Mouse (Mus musculus) B cell, adult 67 days (primary cell): Measurements from ENCODE around the gene Kcnq2. TPM values are rescaled to one million over a fixed set of nuclear protein-coding genes. Genes with fewer than 3 reads are reported as not detected.

ENCODE experiments used
- total RNA-seq, 2 experiments: library from RNA; stranded (reverse); gene quantifications; 4 replicates each; pipeline ENCODE4 v1.2.4; 2023

Kcnq2 gene
- not detected for total RNA-seq

DNA sequence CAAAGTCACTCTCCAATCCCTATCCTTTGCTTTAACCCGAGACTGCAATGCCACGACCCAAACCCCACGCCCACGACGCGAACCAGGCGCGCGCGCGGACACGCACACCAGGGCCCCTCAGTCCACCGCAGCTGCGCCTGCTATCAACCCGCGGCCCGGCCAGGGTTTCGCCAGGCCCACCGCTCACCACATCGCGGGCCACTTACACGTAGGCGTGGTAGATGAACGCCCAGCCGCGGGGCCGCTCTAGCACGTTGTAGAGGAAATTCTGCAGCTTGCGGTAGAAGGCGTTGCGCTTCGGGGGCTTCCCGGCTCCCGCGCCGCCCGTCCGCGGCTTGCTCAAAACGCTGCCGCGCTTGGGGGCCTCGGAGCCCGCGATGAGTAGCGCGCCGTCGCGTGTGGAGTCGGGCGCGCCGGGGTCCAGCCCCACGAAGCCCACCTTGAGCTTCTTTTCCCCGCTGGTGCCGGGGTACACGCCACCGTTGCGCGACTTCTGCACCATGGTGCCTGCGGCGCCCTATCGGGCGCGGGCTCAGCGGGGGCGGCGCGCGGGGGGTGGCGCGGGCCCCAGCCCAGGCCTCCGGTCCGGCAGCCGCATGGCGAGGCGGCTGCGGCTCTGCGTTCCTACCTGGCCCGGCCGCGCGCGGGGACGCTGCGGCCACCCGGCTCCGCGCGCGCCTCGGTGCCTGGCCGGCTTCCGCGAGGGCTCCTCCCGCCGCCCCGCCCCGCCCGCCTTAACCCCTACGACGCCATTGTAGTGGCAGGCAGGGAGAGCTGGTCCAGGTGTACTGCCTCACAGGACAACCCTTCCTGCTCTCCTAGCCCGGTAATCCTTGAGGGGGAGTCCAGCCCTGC lies at the start of gene Kcnq2:
Gene Kcnq2, minus strand, starts transcription at position 710 of the 855 bp plus-strand sequence.

GRCm38 (mm10) chr2:181156248-181157121 lies 21.4 kb upstream of the Kcnq2 start, which contains the start of gene Eef1a2:
Gene Eef1a2 (minus strand): TSS chr2:181157014.

DNA sequence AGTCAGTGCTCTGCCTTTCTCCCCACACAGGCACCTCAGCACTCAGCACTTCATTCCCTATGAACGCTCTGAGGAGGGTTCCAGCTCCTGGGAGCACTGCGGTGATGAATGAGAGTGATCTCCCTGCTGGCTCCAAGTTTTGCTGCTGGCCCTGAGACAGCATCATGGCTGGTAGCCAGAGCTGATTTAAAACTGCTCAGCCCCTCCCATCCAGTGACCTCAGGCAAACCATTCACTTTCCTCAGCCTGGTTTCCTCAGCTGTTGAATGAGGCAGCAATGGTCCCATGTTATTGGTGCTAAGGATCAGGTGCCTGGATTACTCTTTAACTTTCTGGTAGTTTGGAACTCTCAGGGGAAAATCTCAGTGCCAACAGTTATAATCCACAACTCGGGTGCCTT lies 91.7 kb downstream of the Kcnq2 start, which contains the start of gene Chrna4:
Gene Chrna4, minus strand, starts transcription at position 110 of the 400 bp plus-strand sequence.

Other genes with a start within 250 kb of the Kcnq2 start
- gene Ythdf1, start 214.4 kb downstream of the Kcnq2 start, total RNA-seq = 10 to 100 TPM; 79.9 to 95.6 TPM
- gene Birc7, start 206.3 kb downstream of the Kcnq2 start, total RNA-seq = not detected
- gene Nkain4, start 180.6 kb downstream of the Kcnq2 start, total RNA-seq = not detected
- gene Arfgap1, start 168.1 kb downstream of the Kcnq2 start, total RNA-seq = 10 to 100 TPM; 75.3 to 81.5 TPM
- gene Col20a1, start 148.8 kb downstream of the Kcnq2 start, total RNA-seq = 1 to 10 TPM; 1.0 to 1.4 TPM
- not detected for gene Chrna4, start 91.8 kb downstream of the Kcnq2 start, total RNA-seq
- not detected for gene Eef1a2, start 21.7 kb upstream of the Kcnq2 start, total RNA-seq
- 100 to 1,000 TPM; 177 to 221 TPM for gene Ppdpf, start 51.9 kb upstream of the Kcnq2 start, total RNA-seq
- under 1 TPM; 0.44 to 0.52 TPM for gene Ptk6, start 67.5 kb upstream of the Kcnq2 start, total RNA-seq
- gene Srms, start 77.9 kb upstream of the Kcnq2 start, total RNA-seq = 1 to 10 TPM; 3.5 to 5.3 TPM
- gene Fndc11, start 84.7 kb upstream of the Kcnq2 start, total RNA-seq = under 1 TPM; 0.65 to 0.78 TPM
- gene Helz2, start 106.7 kb upstream of the Kcnq2 start, total RNA-seq = 100 to 1,000 TPM; 341 to 430 TPM
- 10 to 100 TPM; 52.0 to 60.7 TPM for gene Gmeb2, start 152.7 kb upstream of the Kcnq2 start, total RNA-seq
- gene Stmn3, start 179.2 kb upstream of the Kcnq2 start, total RNA-seq = not detected
- 100 to 1,000 TPM; 109 to 136 TPM for gene Rtel1, start 184.4 kb upstream of the Kcnq2 start, total RNA-seq
- gene Zgpat, start 229.6 kb upstream of the Kcnq2 start, total RNA-seq = 10 to 100 TPM; 83.0 to 85.7 TPM
- 100 to 1,000 TPM in 1 of 2 experiments, 10 to 100 TPM in 1; 92.9 to 100 TPM for gene Arfrp1, start 230.1 kb upstream of the Kcnq2 start, total RNA-seq
- gene Lime1, start 244.8 kb upstream of the Kcnq2 start, total RNA-seq = 10 to 100 TPM; 62.3 to 74.9 TPM